Mouse (Mus musculus) layer of hippocampus, adult 8-10 months (tissue): ENCODE measurements around the gene Trabd2b. TPM values are rescaled to one million over a fixed set of nuclear protein-coding genes. Genes with fewer than 3 reads are reported as not detected.

ENCODE experiments used
- DNase-seq, 2 experiments: peaks; one replicate each; pipeline ENCODE4 v3.0.0; 2022; ENCODE audit warnings: low spot score in 2 of 2
- total RNA-seq, 4 experiments: library from RNA; stranded (reverse); gene quantifications; 2 replicates each; pipeline ENCODE4 v1.2.4; 2022

Trabd2b gene
- total RNA-seq, 4 experiments from 2014 or later, result 1.8 to 2.1 (median 2.1) TPM

DNA sequence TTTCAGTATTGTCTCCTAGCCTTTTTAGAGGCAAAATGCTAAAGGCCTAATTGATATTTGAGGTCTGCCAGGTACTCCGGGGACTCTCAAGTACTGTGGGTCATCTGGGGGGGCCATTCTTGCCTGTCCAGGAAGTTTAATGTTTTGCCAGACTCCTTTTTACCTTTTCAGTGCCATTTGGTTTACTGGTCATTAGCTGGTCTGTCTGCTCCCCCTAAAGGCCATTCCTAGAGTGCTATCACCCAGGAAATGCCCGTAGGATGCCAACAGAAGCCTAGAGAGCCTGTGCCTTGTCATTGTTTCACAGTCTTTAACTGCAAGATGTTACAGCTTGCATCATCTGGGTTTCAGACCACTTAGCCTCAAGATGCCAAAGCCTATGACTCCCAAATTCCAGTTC is 35.7 kb downstream of the Trabd2b start:
- DNase-seq, result no peak

DNA sequence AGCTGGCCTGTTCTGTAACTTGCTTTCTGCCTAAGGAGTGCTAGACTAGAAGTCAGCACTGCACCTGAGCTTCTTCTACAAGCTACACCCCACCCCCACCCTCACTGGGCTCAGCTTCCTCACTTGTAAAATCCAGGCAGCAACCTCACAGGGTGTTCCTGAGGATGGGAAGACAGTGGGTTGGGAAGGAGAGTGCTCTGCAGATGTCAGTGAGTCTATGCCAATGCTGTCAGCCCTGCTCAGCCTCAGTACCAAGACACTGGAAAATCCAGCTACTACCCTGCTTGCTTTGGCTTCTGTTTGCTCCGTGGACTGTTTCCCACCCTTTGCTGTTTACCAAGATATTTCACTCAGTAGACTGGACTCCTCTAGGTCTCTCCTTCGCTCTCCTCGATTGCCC is 36.1 kb downstream of the Trabd2b start:
- no peak for DNase-seq

DNA sequence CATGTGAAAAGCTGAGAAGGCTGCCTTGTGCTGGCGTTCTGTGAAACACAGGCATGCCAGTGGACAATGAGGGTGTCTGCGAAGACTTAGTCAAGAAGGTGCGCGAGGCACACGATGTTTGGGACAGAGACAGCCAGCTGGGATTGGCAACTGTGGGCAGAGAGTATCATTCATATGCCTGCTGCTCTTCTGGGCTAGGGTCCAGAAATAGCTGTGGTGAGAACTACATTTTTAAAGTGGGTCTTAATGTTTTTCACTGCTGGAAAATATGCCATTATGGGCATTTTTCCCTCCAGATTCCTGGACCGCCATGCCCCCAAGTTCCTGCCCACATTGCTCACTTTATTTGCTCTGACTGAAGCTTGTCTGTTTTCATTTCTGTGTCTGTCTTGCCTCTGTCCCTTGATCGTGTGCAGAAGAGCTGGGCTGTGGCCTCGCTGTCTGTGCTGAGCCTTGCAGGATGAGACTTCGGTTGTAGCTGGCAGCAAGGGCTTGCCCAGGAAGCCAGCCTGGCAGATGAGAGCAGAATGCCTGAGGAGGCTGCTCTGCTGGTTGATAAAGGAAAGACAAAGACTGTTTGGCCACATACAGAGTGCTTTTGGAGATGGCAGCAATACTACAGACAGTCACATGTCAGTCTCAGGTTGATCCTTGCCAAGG is 42.0 kb downstream of the Trabd2b start:
- DNase-seq, result peak; percentile 33 to 58

DNA sequence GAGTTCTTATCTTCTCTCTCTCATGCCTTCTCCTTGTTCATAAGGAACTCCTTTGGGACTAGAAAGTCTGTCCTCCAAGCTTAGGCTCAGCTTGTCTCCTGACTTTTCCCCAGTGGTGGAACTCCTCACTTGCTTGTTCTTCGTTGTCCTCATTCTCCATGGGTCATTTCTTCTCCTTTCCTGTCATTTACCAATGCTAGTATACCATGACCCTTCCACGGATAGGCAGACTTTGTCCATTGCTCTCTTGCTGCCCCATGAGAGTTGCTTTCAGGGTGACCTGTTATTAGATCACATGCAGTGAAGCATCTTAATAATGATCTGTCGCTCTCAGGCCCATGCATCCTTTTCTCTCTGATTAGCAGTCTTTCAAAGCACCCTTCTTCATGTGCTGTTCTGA is 46.6 kb downstream of the Trabd2b start:
- no peak for DNase-seq

DNA sequence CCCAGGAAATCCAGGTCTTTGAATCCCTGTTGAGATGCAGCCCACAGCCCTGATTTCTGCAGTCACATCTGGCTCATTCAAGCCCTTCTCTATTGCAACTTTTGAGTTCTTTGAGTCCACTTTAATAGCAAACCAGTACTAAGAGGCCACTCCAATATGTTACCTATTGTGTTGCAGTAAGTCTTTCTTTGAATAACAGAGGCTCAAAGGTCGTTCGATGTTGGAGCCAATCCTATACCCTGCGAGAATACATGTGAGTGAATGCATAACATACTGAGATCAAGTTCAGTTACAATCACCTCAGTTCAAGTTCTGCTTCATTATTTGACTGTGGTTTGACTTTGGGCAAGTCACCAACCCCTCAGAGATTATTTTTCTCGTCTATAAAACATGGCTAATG is 47.5 kb downstream of the Trabd2b start:
- DNase-seq, result no peak

DNA sequence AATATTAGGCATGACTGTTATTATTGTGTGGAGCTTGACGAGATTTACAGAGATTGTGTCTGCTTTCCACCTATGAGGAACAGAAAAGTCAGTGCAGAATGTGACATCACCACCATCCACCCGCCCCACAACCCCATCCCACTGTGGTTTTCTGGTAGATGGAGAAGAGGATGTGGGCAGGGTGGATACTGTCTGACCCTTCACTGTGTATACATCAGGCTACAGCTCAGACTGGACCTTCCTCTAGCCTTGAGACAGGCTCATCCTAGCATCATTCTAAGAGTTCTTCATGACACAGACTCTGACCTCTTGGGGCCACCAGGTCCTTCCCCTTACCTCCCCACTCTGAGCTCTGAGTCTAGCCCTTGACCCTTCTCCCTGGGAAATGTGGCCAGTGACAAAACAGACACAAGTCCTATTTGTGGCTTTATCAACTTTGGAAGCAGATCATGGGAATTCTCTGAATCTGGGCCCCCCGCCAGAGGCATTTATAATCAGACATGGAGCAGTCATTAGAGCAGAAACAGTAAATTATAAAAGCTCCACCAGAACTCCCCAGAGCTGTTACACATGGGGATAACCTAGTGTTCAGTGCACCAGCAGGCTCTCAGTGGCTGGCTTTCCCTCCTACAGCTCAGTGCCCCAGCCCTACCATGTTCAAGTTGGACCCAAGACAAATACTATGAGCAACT is 48.1 kb downstream of the Trabd2b start:
- DNase-seq, result peak in 1 of 2 experiments; percentile 32

DNA sequence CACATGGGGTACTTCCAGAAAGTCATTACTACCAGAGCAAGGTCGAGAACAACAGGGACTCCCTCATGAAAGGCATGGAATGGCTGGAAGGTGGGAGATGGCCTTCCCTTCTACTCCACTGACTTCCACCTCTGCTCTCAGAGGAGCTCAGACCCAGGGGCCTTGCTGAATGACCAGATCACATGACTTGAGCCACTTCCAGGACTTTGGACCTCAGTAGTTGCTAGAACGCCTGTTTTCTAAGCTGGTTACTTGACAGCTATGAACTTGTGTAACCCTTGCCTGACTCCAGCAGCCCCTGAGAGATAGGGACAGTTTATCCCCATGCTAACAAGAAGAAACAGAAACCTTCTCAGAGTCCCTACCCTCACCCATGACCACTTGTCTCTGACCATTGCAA is 50.6 kb downstream of the Trabd2b start:
- no peak for DNase-seq

DNA sequence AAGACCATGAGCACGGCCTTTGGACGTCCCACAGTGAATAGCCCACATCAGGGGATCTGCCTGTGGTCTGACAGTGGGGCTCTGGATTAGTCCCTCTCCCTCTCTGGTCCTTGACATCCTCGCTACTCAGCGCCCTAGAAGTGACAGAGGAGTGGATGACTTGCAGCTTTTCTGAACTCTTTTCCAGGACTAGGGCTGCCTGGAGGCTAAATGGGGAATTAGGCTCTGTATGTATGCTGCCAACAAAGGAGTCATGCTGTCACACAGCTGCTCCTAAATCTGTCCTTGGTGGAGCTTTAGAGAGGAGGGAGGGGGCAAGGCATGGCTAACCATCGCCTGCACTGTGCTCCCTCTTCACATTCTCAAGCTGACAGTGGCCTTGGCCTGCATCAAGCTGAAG is 53.1 kb downstream of the Trabd2b start:
- DNase-seq, result peak in 1 of 2 experiments; percentile 14

DNA sequence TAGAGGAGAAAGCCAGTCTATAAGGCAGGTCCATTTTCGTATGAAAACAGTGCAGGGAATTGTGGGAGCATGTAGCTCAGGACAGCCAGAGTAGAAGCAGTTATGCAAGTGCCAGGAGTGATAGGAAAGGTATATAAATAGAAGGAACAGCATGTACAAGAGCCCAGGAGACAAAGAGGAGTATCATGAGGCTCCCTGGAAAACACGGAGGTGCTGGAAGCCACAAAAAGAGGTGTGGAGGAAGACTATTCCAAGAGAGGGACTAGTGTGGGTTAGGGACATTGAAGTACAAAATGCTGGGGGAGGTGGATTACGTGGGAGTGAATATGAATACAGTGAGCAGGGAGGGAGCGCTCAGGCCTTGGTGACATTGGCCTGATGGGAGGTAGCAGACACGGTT is 53.9 kb downstream of the Trabd2b start:
- no peak for DNase-seq

DNA sequence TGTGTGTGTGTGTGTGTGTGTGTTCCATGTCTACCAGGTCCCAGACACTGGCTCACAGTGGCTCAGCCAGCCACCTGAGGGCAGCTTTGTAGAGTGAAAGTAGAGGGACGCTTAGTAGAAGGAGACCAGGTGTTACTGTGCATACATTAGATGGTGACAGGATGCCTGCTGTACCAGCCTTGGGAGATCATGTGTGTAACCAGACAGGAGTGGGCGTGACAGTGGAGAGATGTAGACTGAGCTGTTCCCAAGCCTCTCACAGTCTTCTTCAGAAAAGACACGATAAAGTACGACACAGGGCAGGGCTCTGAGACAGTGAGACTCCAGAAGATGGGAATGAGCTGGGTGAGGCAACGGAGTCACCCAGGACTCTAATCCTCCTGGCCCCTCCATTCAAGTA is 54.6 kb downstream of the Trabd2b start:
- DNase-seq, result peak; percentile 32 to 37

DNA sequence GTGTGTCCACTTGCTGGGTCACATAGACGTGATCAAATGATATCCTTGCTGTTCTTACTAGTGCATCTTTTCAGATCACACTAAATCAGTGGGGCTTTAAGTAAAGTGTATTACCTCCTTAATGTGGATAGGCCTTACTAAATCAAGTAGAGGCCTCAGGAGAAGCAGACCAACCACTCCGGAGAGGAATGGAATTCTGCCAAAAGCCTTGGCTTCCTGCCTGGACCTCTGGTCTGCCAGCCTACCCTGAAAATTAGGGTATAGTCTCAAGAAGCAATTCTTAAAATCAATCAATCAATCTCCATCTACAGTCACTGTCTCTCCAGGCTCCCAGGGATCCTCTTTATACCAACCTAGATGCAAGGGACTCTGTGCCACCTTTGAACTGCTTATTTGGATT is 59.1 kb downstream of the Trabd2b start:
- no peak for DNase-seq

DNA sequence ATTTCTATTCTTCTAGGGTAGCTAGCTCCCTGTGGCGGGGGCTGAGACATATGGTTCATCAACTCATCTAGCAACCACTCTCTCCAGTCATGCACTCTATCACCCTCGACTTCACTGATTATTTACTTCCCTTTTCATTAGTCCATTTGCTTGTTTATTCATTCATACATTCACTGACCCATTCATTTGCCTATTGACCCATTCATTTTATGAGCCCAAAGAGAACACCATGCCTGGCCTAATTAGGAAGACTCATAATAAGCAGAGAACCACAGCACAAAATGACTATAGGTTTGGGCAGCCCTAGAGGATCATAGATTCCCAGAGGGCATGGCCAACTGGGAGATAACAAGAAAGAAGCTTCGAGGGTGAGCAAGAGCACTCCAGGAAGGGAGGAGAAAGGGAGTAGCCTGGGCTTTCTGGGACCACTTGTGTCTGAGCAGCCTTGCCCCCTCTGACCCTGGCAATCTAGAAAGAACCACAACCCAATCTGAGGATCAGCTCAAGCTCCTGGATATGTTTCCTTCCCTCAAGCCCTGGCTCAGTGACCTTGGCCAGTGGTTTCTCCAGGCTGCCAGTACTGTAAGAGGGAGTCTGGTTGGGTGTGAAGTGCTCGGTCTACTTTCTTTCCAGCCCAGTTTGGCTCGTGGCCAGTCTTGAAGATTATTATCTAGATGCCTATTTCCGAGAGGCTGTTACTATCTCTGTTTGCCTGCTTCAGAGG is 61.0 kb downstream of the Trabd2b start:
- no peak for DNase-seq

DNA sequence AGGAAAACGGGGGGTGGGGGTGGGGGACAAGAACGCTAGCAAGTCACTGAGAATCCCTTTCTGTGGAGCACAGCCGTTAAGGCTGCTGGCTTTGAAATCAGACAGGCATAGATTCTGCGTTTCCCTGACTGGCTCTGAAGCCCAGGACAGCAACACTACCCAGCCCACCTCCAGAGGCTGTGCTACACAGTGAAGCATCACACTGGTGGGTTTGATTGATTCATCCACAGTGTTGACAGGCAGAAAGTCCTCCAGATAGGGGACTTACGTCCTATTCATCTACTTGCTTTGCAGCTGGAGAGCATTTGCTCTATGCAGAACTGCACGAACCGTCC is 61.5 kb downstream of the Trabd2b start:
- DNase-seq, result no peak

DNA sequence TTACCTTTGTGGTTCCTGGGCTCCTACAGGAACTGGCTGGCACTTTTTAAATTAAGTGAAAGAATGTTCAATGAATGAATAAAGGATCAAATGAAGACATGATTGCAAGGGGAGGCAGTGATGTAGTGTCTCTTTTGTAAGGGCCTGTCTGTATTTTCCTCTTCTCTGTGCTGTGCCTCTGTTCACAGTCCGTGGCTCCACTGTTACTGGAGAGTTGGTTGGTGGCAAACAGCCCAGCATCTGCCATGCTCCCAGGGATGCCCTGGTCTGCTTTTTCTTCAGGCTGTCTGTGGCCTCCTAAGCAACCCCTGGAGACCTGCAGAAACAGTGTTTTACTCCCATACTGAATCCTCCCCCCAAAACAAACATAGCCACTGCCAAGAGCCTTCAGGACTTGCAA is 63.4 kb downstream of the Trabd2b start:
- DNase-seq, result no peak

DNA sequence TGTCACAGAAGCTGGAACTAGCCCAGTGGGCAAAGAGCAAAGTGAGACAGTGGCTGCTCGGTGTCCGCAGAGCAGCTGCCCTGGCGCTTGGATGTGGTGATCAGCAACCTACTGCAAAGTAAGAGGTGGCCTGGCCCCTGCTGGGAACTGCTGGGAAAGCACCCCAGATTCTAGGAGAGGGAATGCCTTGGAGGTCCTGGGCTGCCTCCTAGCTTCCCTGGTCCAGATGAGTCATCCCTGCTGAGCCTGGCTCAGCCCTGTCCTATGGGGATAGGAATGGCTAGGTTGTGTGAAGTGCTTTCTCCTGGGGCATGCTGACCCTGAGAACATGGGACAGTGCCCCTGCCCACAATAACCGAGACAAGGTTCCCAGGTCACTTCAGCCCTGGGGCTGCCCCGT is 65.6 kb downstream of the Trabd2b start:
- no peak for DNase-seq

DNA sequence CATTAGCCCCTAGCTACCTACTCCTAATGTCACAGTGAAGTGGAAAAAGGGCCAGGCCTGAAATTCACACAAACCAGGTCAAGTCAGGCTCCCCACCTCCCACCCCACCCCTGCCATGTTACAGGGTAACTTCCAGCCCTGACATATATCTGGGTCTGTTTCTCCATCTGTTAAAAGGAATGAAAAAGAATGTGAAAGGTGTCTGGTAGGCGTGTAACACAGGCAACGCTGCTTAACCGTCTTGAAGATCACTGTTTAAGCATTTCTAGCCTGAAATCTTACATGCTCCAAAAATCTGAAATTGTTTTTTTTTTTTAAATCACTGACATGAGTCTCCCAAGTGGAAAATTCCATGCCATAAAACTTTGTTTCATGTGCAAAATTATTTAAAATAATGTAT is 69.8 kb downstream of the Trabd2b start:
- DNase-seq, result no peak

DNA sequence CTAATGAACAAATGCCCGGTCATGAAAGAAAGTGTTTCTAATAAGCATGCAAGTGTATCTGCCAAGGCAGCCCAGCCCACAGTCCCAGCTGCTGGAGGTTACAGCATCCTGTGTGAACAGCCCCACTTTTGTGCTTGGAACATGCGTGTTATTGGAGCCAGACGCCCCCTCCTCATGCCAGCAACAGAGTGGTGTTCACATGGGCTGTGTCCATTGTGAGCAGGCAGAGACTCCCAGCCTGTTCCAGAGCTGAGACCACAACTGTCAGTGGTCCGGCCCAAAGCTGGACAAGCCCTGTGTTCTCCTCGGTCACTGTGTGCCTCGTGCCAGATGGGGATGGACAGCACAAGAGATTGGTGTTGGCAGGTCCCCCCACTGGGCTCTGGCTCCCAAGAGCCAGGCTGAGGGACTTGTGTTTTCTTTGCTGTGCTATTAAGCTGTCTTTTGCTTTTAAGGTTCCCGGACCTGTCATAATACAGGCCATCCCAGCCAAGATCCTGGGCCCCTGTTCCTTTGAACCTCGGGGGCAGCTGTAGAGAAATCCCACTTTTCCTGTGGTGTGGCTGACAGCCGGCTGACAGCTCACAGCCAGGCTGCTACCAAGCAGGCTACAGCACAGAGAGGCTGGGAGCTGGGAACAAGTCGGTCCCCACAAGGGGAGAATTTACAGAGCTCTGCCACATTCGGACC is 70.7 kb downstream of the Trabd2b start:
- DNase-seq, result peak; percentile 35 to 39

DNA sequence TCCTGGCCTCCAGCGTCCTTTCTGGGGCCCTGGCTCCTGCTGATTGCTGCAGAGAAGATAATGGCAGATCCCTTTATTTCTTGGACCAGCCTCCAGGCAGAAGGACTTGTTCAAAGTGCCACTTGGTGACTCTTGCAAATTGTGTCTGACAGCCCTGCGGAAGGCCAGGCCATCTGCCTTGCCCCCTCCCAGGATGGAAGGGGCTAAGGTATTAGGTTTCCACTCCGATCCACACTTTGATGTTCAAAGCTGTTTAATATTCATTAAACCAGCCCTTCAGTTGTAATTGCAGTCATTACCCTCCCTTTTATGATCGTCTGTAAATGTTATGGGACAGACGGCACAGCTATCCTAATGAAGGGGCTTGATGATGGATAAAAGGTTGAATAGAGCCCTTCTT is 75.0 kb downstream of the Trabd2b start:
- DNase-seq, result no peak

DNA sequence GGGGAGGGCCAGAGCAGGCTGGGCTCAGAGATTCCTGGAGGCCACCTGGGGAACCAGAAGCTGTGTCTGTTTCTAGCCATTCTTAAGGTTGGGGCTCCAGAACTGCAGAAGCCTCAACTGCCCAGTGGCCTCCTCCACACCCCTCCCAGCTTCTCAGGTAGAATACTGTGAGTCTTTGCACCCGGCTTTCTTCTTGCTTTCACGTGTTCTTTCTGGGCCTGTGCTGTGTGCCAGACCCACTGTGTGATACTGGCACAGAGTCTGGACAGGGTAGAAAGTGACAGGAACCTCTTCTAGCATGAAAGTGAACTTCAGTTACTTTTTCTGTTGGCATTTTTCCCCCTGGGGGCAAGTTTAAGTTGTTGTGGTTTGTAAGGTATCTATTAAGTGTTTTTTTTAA is 77.6 kb downstream of the Trabd2b start:
- DNase-seq, result no peak

DNA sequence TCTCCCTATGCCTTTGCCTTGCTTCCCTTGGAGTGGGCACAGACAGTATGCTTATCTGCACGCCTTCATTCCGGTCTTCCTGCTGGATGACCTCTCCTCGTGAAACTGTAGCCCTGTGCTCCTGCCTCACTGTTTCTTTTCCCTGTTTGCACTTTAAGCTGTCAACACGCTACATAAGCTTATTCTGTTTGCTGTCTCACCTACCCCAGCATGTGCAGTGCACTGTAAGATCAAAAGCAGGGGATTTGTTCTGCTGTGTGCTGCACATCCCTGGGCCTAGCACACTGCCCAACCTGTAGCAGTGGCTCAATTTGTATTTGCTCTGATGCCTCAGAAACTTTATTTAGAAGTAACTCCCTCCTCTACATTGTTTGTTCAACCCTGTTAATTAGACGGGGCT is 79.5 kb downstream of the Trabd2b start:
- DNase-seq, result no peak

DNA sequence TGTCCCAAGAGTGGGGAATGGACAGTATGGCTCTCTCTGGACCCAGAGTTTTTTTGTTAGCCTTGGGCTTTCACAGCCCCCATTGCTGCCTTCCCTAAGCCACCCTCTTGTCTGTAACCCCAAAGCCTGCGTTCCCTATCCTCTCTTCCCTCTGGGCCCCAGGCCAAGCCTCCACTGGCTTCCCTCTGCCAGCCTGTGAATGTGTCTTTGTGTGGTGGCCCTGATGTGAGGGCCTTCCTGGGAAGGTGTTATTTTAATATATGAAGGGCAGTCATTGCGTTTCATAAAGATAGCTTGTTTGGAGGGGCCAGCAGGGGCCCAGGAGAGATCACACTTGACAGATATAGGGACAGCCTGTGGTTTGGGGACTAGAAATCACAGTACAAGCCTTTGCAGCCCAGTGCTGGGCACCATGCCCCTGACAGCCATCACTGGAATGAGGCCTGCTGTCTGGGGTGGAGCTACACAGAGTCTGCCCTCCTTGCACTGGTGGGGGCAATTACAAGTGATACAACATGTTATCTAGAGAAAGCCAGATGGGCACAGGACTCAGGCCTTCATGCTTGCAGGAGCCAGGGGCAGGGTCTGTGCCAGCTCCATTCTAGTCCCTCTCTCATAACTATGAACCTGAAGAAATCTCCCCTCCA is 80.5 kb downstream of the Trabd2b start:
- DNase-seq, result no peak

DNA sequence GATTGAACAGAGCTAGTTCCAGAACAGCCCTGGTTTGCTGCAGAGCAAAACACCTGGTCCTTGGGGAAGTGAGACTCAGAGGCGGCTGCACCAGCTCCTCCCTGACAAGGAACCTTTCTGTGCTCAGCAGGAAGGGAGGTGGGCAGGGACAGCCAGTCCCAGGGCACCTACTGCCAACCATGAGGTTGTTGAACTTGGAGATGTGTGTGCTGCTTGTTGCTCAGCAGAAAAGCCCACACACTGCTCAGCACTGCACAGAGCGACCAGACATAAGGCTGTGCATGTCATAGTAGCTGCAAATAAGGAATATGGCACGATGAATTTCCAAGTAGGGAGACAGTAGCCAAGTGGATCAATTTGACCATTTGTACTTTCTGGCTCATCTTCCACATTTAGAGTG is 81.2 kb downstream of the Trabd2b start:
- DNase-seq, result no peak
